Mouse (Mus musculus) midbrain, embryonic 15.5 days (tissue): Measurements from ENCODE around the gene Rbm8a2. TPM values are rescaled to one million over a fixed set of nuclear protein-coding genes. Genes with fewer than 3 reads are reported as not detected.

Source experiments
- polyA plus RNA-seq: library from polyadenylated mRNA; unstranded; fragments of >200 nt; fragmentation: Nextera tagmentation; extraction: Ambion mirVana; gene quantifications from 2 replicates; pipeline ENCODE4 v1.2.1, GENCODE M21; 2015

Gene Rbm8a2
- polyA plus RNA-seq, 1 experiment from 2014 or later = 0.34 TPM

Other genes starting within 250 kb of the Rbm8a2 start
- gene Exo1, start 98.5 kb downstream of the Rbm8a2 start, polyA plus RNA-seq = 8.4 and 9.3 TPM in 2 replicates
- gene Gm38100, start 58.8 kb downstream of the Rbm8a2 start, polyA plus RNA-seq = not detected in 2 replicates